Mouse (Mus musculus) olfactory bulb, adult 2 months (tissue): ENCODE measurements around the gene Bfar.

Experiments used
- CTCF ChIP-seq: fragments of 200-500 bp; IDR thresholded peaks from 2 replicates; pipeline ENCODE4 v1.5.1; 2012; ENCODE audit warnings: low read depth, mild to moderate bottlenecking, low read length, moderate library complexity; ENCODE audit not compliant: insufficient read depth
- POLR2A ChIP-seq: fragments of 200-500 bp; IDR thresholded peaks from 2 replicates; pipeline ENCODE4 v1.6.1; 2012; ENCODE audit warnings: mild to moderate bottlenecking, low read depth, low read length, moderate library complexity; ENCODE audit not compliant: insufficient read depth

DNA sequence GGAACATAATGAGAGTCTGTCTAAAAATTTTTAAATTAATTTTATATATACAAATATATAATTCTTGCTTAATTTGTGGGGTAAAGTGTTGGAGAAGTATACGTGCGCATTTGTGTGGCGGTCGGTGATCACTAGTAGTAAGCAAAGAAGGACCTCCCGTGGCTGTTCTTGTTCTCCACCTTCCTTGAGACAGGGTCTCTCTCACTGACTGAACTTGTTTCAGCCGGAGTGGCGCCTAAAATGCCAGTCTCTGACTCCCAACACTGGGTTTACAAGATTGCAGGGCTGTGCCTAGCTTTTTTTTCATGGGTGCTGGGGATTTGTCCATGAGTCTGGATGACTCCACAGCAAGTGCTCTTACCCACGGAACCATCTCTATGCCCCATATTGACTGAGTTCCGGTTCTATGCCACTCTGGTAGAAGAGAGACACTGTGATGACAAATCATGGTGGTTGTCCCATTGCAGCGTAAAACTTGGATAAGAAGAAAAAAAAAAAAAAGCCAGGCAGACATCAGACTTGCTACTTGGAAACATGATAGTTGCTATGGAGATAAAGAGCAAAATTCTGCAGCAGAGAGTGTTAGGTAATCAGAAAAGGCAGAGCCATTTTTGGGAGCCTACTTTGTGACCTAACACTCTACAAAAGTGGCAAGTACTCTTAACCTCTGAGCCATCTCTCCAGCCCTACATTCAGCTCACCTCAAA lies 3.1 kb upstream of the Bfar start:
- TF ChIP-seq CTCF (no peak), POLR2A (no peak)
